Mouse (Mus musculus) left cerebral cortex, adult 11 months (tissue): ENCODE data around the gene Frmd4a.
"Not testable (repeated sequence)": the region's sequence is repeated elsewhere in the genome, so short reads cannot be mapped to it uniquely, and the experiment has no call there.

Experiments
- DNase-seq: peaks from one replicate; pipeline ENCODE4 v3.0.0; 2022; ENCODE audit warnings: low spot score

Frmd4a gene

DNA sequence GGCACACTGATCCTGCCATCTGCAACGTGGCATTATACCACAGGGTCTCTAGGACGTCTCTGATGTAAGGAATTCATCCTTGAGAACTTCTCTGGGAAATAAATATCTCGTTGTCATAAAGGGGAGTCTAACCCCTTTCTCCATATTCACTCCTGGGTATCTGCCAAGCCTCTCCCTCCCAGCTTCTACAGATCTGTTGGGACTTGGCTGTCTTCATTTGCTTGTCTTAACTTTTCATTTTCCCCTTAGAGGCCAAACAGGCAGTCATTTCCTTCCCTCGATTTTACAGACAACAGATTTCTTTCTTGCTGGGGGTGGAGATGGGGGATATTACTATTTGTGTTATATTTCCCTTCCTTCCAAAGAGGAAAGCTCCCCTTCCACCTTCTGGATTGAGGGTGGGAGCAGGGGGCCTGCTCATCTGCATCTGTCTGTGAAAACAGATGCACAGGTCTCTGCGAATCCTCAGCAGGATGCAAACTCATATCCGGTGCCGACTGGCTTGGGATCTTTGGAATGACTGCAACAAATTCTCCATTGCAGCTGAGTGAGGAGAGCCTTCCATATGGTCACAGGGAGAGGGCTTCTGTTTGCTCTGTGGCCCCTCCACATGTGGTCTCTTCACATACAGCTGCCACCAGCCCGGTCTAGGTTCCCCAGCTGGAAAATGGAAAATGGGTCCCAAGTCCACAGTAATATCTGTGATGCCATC lies 562.0 kb downstream of the Frmd4a start:
- no peak for DNase-seq

DNA sequence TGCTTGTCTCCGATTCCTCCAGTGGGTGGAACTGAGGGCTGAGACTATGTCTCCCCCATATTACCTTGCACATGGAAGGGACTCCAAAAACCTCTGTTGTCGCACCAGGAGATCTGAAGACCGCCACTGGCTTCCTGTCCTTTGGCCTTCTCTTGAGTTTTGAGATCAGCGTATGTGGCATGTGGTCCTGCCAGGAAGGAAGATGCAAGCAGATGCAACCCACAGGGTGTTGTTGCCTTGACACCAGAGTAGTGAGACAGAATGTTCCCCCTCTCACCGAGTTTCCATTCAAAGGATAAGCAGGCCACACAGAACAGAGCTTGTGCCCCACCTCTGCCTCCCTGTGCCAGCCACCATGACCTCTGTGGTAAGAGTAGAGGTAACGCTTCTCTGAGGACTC lies 563.1 kb downstream of the Frmd4a start:
- no peak for DNase-seq

DNA sequence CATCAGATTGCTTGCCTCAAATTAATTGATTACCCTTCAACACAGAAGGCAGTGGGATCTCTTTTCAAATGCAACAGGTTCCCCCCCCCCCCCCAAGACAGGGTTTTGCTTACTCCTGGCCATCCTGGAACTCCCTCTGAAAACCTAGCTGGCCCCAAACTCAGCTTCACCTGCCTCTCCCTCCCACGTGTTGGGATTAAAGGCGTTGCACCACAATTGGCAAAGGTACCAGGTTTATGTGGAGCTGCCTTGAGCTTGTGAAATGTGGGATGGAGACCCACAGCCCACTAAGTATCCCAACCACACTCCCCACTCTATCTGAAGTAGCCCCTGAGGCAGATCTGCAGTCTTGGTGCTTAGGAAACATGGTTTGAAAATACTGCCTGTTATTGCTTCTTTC lies 565.4 kb downstream of the Frmd4a start:
- DNase-seq, result no peak

GRCm38 (mm10) chr2:4584252-4584651 lies 566.7 kb downstream of the Frmd4a start:
- DNase-seq, result no peak

- DNase-seq, result no peak
These were observed 568.7 kb downstream of the Frmd4a start for GRCm38 (mm10) chr2:4586245-4586644.

DNA sequence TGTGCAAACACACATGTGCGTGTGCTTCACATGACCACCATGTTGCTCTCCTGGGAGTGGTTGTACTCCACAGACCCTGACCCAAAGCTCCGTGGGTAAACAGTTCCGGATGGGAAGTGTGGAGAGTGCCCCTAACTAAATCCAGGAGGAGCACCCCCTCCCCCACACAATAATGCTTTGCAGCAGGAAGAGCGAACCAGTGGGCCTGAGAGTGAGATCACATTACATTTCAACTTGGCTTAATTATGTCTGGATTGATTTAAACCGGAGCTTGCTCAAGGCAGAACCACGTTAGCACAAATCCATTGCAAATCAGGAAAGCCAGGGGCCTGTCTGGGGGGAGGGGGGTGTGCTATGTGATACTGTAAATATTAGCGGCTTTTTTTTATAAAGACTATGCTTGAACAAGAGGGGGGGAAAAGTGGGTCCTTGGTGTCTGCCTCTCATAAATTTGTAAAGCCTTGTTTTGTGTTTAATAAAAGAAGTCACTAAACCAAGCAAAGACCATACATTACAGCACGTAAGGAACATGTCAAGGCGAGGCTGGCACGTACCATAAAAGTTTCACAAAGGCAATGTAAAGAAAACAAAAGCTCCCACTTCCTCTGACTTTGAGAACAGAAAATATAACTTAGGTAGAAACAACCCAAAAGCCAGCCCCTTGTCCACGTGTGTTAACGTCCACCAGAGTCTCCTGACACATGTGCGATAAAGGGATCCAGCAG lies 570.3 kb downstream of the Frmd4a start:
- DNase-seq, result no peak

DNA sequence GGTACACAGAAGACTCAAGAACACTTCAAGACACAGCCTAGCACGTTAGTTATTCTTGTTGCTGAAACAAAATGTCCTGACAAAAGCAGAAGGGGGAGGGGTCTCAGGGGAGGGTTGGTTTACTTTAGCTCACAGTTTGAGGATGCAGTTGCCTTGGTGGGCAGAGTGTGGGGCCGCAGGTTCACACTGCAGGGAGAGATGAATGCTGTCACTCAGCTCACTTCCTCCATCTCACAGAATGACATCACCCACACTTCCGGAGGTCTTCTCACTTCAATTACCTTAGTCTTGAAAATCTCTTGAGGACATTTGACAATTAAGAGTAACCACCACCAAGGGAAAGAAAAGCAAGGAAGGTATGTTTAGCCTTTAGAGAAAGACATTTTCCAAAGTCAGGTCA lies 574.1 kb downstream of the Frmd4a start:
- no peak for DNase-seq

- DNase-seq, result no peak
These were observed 575.1 kb downstream of the Frmd4a start for GRCm38 (mm10) chr2:4592666-4593065.

DNA sequence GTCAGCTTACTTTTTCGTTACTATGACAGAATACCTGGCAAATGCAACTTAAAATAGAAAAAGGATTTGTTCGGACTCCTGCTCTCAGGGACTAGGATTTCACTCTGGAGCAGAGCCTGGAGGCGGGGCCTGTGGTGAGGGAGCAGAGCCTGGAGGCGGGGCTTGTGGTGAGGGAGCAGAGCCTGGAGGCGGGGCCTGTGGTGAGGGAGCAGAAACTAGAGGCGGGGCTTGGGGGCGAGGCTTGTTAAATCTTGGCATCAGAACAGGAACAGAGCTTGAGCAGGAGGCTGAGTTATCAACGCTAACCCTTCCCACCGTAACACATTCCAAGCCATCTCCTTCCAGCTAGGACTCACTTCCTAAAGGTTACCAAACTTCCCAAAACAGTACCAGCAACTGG lies 575.9 kb downstream of the Frmd4a start:
- no peak for DNase-seq

DNA sequence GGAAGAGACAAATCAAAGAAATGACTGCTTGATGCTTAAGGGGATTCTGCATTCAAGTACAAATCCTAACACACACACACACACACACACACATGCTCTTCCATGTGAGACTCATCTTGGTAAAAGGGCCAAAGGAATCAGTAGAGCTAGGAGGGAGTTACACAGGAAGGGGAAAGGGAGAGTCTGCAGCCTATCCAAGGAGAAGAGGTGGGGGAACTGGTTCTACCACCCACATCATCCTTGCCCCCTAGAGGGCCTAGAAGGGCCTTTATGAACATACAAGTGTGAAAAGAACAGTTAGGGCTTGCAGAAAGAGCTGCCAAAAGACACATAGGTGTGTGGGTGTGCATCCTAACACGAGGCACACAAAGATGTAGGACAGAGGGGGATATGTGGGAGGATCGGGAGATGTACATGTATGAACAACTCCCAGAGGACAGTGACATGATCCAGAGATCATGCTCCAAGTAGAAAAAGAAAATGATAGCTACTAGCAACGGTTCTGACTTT lies 576.4 kb downstream of the Frmd4a start:
- DNase-seq, result no peak

GRCm38 (mm10) chr2:4596992-4597391 lies 579.5 kb downstream of the Frmd4a start:
- no peak for DNase-seq

GRCm38 (mm10) chr2:4601034-4601890 lies 583.7 kb downstream of the Frmd4a start:
- DNase-seq, result peak; percentile 40

DNA sequence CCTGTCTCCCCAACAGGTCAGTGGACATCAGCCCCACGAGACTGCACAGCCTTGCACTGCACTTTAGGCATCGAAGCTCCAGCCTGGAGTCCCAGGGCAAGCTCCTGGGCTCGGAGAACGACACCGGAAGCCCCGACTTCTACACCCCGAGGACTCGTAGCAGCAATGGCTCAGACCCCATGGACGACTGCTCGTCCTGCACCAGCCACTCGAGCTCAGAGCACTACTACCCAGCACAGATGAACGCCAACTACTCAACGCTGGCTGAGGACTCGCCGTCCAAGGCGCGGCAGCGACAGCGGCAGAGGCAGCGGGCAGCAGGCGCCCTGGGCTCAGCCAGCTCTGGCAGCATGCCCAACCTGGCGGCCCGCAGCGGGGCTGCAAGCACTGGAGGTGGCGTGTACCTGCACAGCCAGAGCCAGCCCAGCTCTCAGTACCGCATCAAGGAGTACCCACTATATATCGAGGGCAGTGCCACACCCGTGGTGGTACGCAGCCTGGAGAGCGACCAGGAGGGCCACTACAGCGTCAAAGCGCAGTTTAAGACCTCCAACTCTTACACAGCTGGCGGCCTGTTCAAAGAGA lies 585.9 kb downstream of the Frmd4a start:
- no peak for DNase-seq

DNA sequence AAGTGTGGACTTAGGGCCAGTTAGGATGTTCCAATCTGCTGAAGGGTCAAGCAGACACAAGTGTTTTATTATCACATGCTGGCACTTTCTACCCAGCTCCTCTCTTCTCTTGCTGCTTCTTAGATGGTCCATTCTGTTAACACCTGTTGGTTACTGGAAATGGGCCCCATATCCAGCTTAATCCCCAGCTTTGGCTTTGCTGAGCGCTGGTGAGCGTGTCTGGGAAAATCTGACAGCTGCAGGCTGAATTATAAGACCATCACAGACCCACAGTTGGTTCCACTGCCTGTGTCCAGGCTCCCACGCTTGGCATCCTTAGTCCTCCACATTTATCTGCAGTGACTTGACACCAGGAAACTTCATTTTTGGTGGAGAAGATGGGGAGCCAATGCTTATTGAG lies 589.0 kb downstream of the Frmd4a start:
- DNase-seq, result no peak

- DNase-seq, result no peak
These were observed 590.7 kb downstream of the Frmd4a start for GRCm38 (mm10) chr2:4608253-4608652.

GRCm38 (mm10) chr2:4609433-4609832 lies 591.9 kb downstream of the Frmd4a start:
- no peak for DNase-seq

DNA sequence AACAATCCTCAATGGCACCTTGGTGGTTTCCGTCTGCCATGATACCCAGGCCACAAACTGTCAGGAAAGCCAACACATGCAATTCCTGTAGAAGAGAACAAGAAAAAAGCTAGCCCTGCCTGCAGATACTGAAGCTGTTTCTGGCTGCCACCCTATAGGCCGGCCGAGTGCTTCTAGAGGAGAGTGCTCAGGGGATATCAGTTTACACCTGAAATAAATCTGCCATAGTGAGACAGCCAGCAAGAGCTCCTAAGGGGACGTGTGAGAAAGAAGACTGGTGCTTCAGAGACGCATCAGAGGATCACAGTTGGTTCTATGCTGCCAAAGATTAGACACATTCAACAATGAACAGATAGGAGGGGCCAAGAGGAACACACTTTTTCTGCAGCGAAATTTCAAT lies 593.8 kb downstream of the Frmd4a start:
- no peak for DNase-seq

GRCm38 (mm10) chr2:4611704-4612103 lies 594.2 kb downstream of the Frmd4a start:
- no peak for DNase-seq

DNA sequence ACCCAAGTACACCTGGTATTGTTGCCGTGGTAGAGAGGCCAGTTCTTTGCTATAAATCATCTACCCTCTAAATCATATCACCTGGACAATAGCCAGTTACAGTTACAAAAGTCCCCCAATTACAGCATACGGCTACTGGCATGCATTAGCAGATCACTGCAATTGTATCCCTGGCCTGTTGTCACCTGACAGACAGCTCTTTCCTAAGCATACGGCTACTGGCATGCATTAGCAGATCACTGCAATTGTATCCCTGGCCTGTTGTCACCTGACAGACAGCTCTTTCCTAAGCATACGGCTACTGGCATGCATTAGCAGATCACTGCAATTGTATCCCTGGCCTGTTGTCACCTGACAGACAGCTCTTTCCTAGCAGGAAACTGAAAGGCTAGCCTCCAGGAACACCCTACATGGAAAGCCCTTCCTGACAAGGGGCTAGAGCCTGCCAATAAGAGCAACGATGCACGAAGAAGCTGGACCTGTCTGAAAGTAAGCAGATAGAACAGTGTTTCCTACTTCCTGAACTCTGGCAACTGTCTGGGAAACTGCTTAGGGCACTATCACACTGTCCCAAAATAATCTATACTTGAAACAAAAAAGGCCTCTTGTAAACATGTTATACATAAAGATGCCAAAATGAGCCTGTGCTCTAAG lies 596.9 kb downstream of the Frmd4a start:
- DNase-seq, result not testable (repeated sequence)

DNA sequence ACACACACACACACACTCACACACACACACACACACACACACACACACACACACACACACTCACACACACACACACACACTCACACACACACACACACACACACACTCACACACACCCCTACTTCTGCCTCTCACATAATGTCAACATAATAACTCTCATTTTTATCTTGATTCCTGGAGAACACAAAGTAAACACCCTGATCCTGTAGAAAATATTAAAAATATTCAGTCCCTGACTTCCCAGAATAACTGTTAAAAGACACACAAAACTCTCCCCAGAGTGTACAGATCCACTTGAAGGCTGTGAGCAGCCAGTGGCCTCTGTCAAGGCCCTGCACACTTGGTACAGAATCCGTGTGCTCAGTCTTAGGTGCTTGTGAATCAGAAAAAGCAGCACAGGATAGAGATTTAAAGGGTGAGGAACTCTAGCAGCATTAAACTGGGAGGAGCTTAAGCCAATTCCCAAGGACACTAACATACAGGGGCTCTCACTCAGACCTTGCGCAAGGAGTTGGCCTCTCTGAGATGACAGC lies 597.6 kb downstream of the Frmd4a start:
- DNase-seq, result no peak

DNA sequence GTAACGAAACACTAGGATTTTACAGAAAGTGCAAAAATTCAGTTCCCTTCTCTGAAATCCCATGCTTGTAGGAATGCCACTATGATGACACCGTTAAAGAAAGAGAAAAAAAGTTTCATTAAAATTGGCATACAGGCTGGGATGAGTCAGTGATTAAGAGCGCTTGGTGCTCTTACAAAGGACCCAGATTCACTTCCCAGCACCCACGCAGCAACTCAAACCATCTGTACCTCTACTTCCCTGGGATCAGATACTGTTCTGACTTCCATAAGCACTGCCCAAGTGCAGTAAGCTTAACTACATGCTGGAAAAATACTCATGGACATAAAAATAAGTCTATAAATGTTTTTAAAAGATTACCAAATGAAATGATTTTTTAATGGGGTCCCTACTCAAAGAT lies 599.5 kb downstream of the Frmd4a start:
- DNase-seq, result no peak
